In genomic region chr7:18873253-18873652, GRCm38 (mm10) we compare ENCODE assay signal across 8 mouse cellular contexts. TPM values are rescaled to one million over a fixed set of nuclear protein-coding genes. Genes with fewer than 3 reads are reported as not detected.
DNase-seq lines count a peak whose midpoint lies in the region; ATAC-seq and TF ChIP-seq lines count a peak whose summit lies in the region.

No protein-coding gene starts in this region.

- no peak; the same call in 1 of the 2 replicates for TF ChIP-seq CTCF in gastrocnemius, adult 2 months (IDR thresholded peaks at IDR 0.05)
- TF ChIP-seq CTCF in hindbrain, postnatal 0 days (IDR thresholded peaks at IDR 0.05; ENCODE audit: low read depth) = peak; percentile 96
- peak; percentile 85; the same call in 1 of the 2 replicates for TF ChIP-seq CTCF in spleen, adult 2 months (IDR thresholded peaks at IDR 0.05; ENCODE audit: extremely low read depth, insufficient read depth, insufficient read length, insufficient replicate concordance)

- H3K4me2 ChIP-seq in hindbrain, postnatal 0 days (ENCODE audit: low read depth, low read length) = peak overlapping the region; percentile 89

- peak overlapping the region; percentile 7; the same call in 1 of the 2 replicates for H3K27ac ChIP-seq in gastrocnemius, adult 2 months
- H3K27ac ChIP-seq in hindbrain, postnatal 0 days = no peak overlapping the region
- H3K27ac ChIP-seq in spleen, adult 2 months (ENCODE audit: insufficient read depth, low read length) = no peak overlapping the region

- H3K4me1 ChIP-seq in hindbrain, postnatal 0 days (ENCODE audit: insufficient read depth, low read length) = no peaks in the 10 kb centered on the region
- no peaks in the 10 kb centered on the region for H3K4me1 ChIP-seq in spleen, adult 2 months (ENCODE audit: control insufficient read depth, insufficient read depth, insufficient read length)

- TF ChIP-seq POLR2A in spleen, adult 2 months (IDR thresholded peaks at IDR 0.05; ENCODE audit: low read depth, low read length) = no peak

- H3K9me3 ChIP-seq in hindbrain, postnatal 0 days (ENCODE audit: low read length) = no peaks in the 10 kb centered on the region

- ATAC-seq in hindbrain, postnatal 0 days = peak; percentile 83

- 1% methylated on average over 10 of the region's 10 CpGs for WGBS in hindbrain, postnatal 0 days
- under 1% methylated on average over 10 of the region's 10 CpGs for WGBS in spleen, adult 2 months

- peak; percentile 52 for DNase-seq in ovary, postnatal 36 days (ENCODE audit: low spot score)
- no peak for DNase-seq in ovary, adult 18-20 months (ENCODE audit: low spot score)
- peak; percentile 78 to 83 for DNase-seq in cerebellum, postnatal 25 days
- peak; percentile 70 for DNase-seq in gastrocnemius, adult 2 months
- DNase-seq in hindbrain, postnatal 0 days (ENCODE audit: low spot score) = peak; percentile 90
- peak; percentile 62 to 70 for DNase-seq in left cerebral cortex, postnatal 25 days (ENCODE audit: low spot score in 2 of 2)
- DNase-seq in mesoderm, embryonic 11.5 days (ENCODE audit: low read depth, low spot score) = peak; percentile 90
- peak; percentile 63 to 64 for DNase-seq in spleen, adult 2 months (ENCODE audit: low read depth in 1 of 2, low spot score in 2 of 2)

- H3K4me3 ChIP-seq in gastrocnemius, adult 2 months = peak overlapping the region; percentile 71
- peak overlapping the region; percentile 45 for H3K4me3 ChIP-seq in hindbrain, postnatal 0 days (ENCODE audit: low read length)
- H3K4me3 ChIP-seq in spleen, adult 2 months (ENCODE audit: extremely low read depth, insufficient read depth, insufficient read length) = peak overlapping the region; percentile 13; the same call in 1 of the 2 replicates

- H3K36me3 ChIP-seq in hindbrain, postnatal 0 days (ENCODE audit: insufficient read depth, low read length) = no peaks in the 10 kb centered on the region
- no peaks in the 10 kb centered on the region for H3K36me3 ChIP-seq in spleen, adult 2 months (ENCODE audit: control insufficient read depth, insufficient read depth, low read length)

- intact Hi-C loops in gastrocnemius, adult 2 months (cut with DNase I) = loop anchor here (1.0 to 2.0 kb wide), 2 partner anchors 44 to 123 kb away; no protein-coding TSS in a partner anchor
- intact Hi-C loops in left cerebral cortex, postnatal 25 days (cut with DNase I) = loop anchor here (1.0 to 10.0 kb wide), 4 partner anchors 36 to 1801 kb away; partner anchors contain the start of genes Mill2 and Psg16

- no peaks in the 10 kb centered on the region for H3K27me3 ChIP-seq in hindbrain, postnatal 0 days (ENCODE audit: insufficient read depth, low read length)
- H3K27me3 ChIP-seq in spleen, adult 2 months (ENCODE audit: control insufficient read depth, insufficient read depth, low read length) = no peaks in the 10 kb centered on the region

- peak overlapping the region; percentile 31; the same call in 1 of the 2 replicates for H3K9ac ChIP-seq in hindbrain, postnatal 0 days (replicated peaks; ENCODE audit: low read length)

RNA-seq across cellular contexts. Expression of gene Pglyrp1, which starts 2.1 kb away (rescaled TPM):
- not detected for total RNA-seq in gastrocnemius, adult 2 months (2021)
- total RNA-seq in hindbrain, postnatal 0 days (2014; rRNA removed) = 29.7 and 30.2 TPM in 2 replicates
- polyA plus RNA-seq in hindbrain, postnatal 0 days (2015; fragmentation: Nextera tagmentation; extraction: Ambion mirVana) = 29.1 and 30.0 TPM in 2 replicates
- total RNA-seq in left cerebral cortex, postnatal 25 days (2021) = 10 to 100 TPM; 23.2 to 26.3 TPM
- 93.4 and 164 TPM in 2 replicates for polyA plus RNA-seq in spleen, adult 2 months (2012; rRNA removed)

RNA-seq across cellular contexts. Expression of gene Mill2, which starts 33.5 kb away (rescaled TPM):
- total RNA-seq in gastrocnemius, adult 2 months (2021) = 1 to 10 TPM; 2.4 to 4.0 TPM
- total RNA-seq in hindbrain, postnatal 0 days (2014; rRNA removed) = 1.1 and 1.5 TPM in 2 replicates
- polyA plus RNA-seq in hindbrain, postnatal 0 days (2015; fragmentation: Nextera tagmentation; extraction: Ambion mirVana) = 0.72 and 0.79 TPM in 2 replicates
- 1 to 10 TPM; 1.8 to 2.1 TPM for total RNA-seq in left cerebral cortex, postnatal 25 days (2021)
- 2.4 and 2.9 TPM in 2 replicates for polyA plus RNA-seq in spleen, adult 2 months (2012; rRNA removed)

RNA-seq across cellular contexts. Expression of gene Ccdc61, which starts 37.0 kb away (rescaled TPM):
- total RNA-seq in gastrocnemius, adult 2 months (2021) = 1 to 10 TPM; 4.1 to 5.6 TPM
- total RNA-seq in hindbrain, postnatal 0 days (2014; rRNA removed) = 22.0 and 31.5 TPM in 2 replicates
- polyA plus RNA-seq in hindbrain, postnatal 0 days (2015; fragmentation: Nextera tagmentation; extraction: Ambion mirVana) = 32.9 and 35.2 TPM in 2 replicates
- total RNA-seq in left cerebral cortex, postnatal 25 days (2021) = 10 to 100 TPM in 1 of 2 experiments, 1 to 10 TPM in 1; 9.9 to 10.5 TPM
- polyA plus RNA-seq in spleen, adult 2 months (2012; rRNA removed) = 13.0 and 25.5 TPM in 2 replicates

RNA-seq across cellular contexts. Expression of gene Psg17, which starts 51.8 kb away (rescaled TPM):
- total RNA-seq in gastrocnemius, adult 2 months (2021) = not detected
- total RNA-seq in hindbrain, postnatal 0 days (2014; rRNA removed) = not detected in 2 replicates
- not detected in 2 replicates for polyA plus RNA-seq in hindbrain, postnatal 0 days (2015; fragmentation: Nextera tagmentation; extraction: Ambion mirVana)
- not detected for total RNA-seq in left cerebral cortex, postnatal 25 days (2021)
- polyA plus RNA-seq in spleen, adult 2 months (2012; rRNA removed) = 0.05 TPM in 1 of 2 replicates, not detected in the other

RNA-seq across cellular contexts. Expression of gene Nova2, which starts 52.4 kb away (rescaled TPM):
- total RNA-seq in gastrocnemius, adult 2 months (2021) = 1 to 10 TPM; 1.6 to 2.1 TPM
- total RNA-seq in hindbrain, postnatal 0 days (2014; rRNA removed) = 18.3 and 19.8 TPM in 2 replicates
- 9.2 and 9.7 TPM in 2 replicates for polyA plus RNA-seq in hindbrain, postnatal 0 days (2015; fragmentation: Nextera tagmentation; extraction: Ambion mirVana)
- 10 to 100 TPM; 78.2 to 84.6 TPM for total RNA-seq in left cerebral cortex, postnatal 25 days (2021)
- 0.68 and 0.90 TPM in 2 replicates for polyA plus RNA-seq in spleen, adult 2 months (2012; rRNA removed)

Comparison
In these comparisons a context has a peak if more than half of its experiments do, and no peak if none do; other contexts are left out.
1. H3K4me3 ChIP-seq: peak in every context shown above with its lines; median percentile 71 in gastrocnemius, adult 2 months; 45 in hindbrain, postnatal 0 days; 13 in spleen, adult 2 months.
2. RNA of gene Pglyrp1, which starts 2.1 kb away (total RNA-seq): 29.7 to 30.2 TPM in hindbrain, postnatal 0 days and 23.2 to 26.3 TPM in left cerebral cortex, postnatal 25 days; not detected in gastrocnemius, adult 2 months; every median in the first group is over 10 times any median in the second.